Mouse (Mus musculus): Measurements from ENCODE around the gene Nid1. TPM values are rescaled to one million over a fixed set of nuclear protein-coding genes. Genes with fewer than 3 reads are reported as not detected.

Nid1 gene
- polyA plus RNA-seq, 1 experiment from 2014 or later: 44.8 TPM

DNA sequence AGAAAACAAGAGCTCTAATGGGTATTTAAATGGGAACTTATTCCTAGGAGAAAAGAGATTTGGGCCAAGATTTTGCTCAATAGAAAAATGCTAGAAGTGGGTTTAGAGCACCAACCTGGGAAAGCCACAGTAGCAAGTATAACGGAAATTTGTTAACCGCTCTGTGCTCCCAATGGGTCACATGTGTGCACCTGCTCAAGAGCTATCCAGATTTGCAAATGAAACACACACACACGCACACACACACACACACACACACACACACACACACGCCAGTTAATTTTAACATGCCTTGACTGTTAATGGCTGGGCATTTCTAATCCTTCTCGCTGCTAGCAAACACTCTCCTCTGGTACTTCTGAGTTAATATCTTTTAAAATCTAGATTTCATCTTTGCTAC is 83.1 kb downstream of the Nid1 start:
- no peaks in the 10 kb centered on the region for H3K9me3 ChIP-seq (ENCODE audit: control insufficient read depth, low read length)
- no peaks in the 10 kb centered on the region for H3K4me1 ChIP-seq (replicated peaks; ENCODE audit: control insufficient read depth, insufficient read depth, low read length)
- 96% methylated on average over 5 of the region's 5 CpGs for WGBS
- DNase-seq (ENCODE audit: low spot score): no peak
- no peaks in the 10 kb centered on the region for H3K36me3 ChIP-seq (ENCODE audit: control insufficient read depth, insufficient read depth, low read length)
- H3K27me3 ChIP-seq (ENCODE audit: control insufficient read depth, insufficient read depth, low read length): no peaks in the 10 kb centered on the region
- no peak overlapping the region for H3K27ac ChIP-seq (ENCODE audit: low read depth, low read length)
- no peak overlapping the region for H3K4me3 ChIP-seq (ENCODE audit: low read depth, low read length)
- no peak overlapping the region for H3K4me2 ChIP-seq (replicated peaks; ENCODE audit: low read depth, low read length)
- H3K9ac ChIP-seq (ENCODE audit: low read depth, low read length): no peak overlapping the region
- ATAC-seq (ENCODE audit: low FRiP score): no peak

DNA sequence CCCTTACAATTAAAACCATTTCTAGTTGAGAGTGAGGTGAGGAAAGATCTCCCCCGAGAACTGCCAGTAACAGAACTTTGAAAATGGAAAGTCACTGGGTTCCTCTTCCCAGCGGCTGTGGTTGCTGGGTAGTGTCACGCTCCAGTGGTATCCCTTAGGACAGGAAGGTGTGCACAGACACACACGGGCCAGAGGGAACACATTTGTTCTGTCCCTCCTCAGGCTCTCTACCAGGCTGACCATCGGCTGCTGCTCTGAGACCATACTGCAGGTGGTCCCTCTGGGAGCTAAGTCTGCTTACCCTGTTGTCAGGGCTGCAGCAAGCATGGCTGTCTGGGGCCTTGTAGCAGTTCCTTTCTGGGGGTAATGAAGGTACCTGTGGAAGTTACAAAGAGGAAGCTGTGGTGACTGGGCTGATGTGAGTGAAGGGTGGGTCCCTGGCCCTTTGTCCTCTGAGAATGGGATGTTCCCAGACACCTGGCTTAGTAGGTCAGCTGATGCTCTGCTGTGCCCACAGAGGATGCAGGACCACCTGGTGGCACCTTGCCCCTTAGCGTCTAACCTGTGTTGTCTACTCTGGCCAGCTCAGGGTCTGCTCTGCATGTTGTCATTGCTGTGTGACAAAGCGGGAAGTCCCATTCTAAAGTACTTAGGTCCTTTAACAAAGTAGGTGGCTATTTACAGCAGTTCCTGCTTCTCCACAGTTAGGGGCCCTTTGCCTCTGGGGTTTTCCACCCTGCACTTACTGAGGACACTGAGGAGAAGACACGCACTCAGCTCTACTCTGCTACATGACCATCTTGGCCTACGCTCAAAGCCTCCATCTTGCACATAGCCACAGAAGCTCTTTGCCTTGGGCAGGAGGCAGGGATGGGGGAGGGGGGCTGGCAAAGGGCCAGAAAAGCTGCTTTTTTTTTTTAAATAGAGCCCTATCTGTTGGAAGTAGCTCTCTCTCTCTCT is 86.6 kb downstream of the Nid1 start:
- no peak overlapping the region for H3K9ac ChIP-seq (ENCODE audit: low read depth, low read length)
- H3K4me2 ChIP-seq (replicated peaks; ENCODE audit: low read depth, low read length): no peak overlapping the region
- H3K4me3 ChIP-seq (ENCODE audit: low read depth, low read length): no peak overlapping the region
- no peaks in the 10 kb centered on the region for H3K4me1 ChIP-seq (replicated peaks; ENCODE audit: control insufficient read depth, insufficient read depth, low read length)
- DNase-seq (ENCODE audit: low spot score) (no peak), ATAC-seq (ENCODE audit: low FRiP score) (no peak)
- no peaks in the 10 kb centered on the region for H3K36me3 ChIP-seq (ENCODE audit: control insufficient read depth, insufficient read depth, low read length)
- WGBS: 88% methylated on average over 9 of the region's 9 CpGs
- no peak overlapping the region for H3K27ac ChIP-seq (ENCODE audit: low read depth, low read length)
- H3K9me3 ChIP-seq (ENCODE audit: control insufficient read depth, low read length): no peaks in the 10 kb centered on the region
- no peaks in the 10 kb centered on the region for H3K27me3 ChIP-seq (ENCODE audit: control insufficient read depth, insufficient read depth, low read length)

DNA sequence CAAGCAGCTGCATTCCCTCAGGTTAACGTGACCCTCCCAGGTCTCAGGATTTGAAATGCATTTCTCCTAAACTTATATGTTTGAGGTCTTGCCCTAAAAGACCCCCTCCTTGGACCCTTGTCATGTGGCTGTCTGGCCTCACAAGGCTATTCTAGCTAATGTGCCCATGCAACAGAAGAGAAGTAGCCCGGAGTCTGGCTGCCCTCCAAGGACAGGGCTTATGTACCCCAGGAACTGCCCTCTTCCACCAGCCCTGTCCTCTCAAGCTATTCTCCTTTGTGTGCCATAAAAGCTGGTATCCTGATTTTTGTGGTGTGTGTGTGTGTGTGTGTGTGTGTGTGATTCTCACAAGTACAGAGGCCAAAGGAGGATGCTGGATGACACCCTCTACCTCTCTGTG is 87.9 kb downstream of the Nid1 start:
- Histone ChIP-seq H3K9ac (ENCODE audit: low read depth, low read length) (no peak overlapping the region), H3K27ac (ENCODE audit: low read depth, low read length) (no peak overlapping the region), H3K9me3 (ENCODE audit: control insufficient read depth, low read length) (no peaks in the 10 kb centered on the region), H3K4me3 (ENCODE audit: low read depth, low read length) (no peak overlapping the region), H3K4me1 (replicated peaks; ENCODE audit: control insufficient read depth, insufficient read depth, low read length) (no peaks in the 10 kb centered on the region), H3K36me3 (ENCODE audit: control insufficient read depth, insufficient read depth, low read length) (no peaks in the 10 kb centered on the region), H3K27me3 (ENCODE audit: control insufficient read depth, insufficient read depth, low read length) (no peaks in the 10 kb centered on the region), H3K4me2 (replicated peaks; ENCODE audit: low read depth, low read length) (no peak overlapping the region)
- WGBS: 89% methylated on average over 2 of the region's 2 CpGs
- DNase-seq (ENCODE audit: low spot score) (no peak), ATAC-seq (ENCODE audit: low FRiP score) (no peak)

DNA sequence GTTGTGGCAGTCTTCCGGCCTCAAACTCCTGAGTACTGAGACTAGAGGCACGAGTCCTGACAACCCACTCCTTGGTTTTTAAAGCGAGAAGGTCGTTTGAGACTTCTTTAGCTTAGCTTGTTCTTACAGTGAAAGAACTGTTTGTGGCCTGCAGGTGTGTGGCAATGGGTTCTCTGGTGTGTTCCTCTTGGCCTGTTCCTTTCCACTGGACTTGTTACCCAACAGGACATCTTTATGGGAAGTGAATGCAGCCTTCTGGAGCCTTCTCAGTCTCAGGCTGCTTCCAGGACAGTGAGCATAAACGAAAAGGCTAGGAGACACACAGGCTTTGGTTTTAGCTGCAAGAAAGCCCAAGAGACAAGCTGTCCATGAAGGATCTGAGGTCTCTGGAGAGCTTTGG is 88.5 kb downstream of the Nid1 start:
- H3K27me3 ChIP-seq (ENCODE audit: control insufficient read depth, insufficient read depth, low read length): no peaks in the 10 kb centered on the region
- ATAC-seq (ENCODE audit: low FRiP score) (no peak), DNase-seq (ENCODE audit: low spot score) (no peak)
- no peaks in the 10 kb centered on the region for H3K36me3 ChIP-seq (ENCODE audit: control insufficient read depth, insufficient read depth, low read length)
- no peak overlapping the region for H3K9ac ChIP-seq (ENCODE audit: low read depth, low read length)
- no peaks in the 10 kb centered on the region for H3K4me1 ChIP-seq (replicated peaks; ENCODE audit: control insufficient read depth, insufficient read depth, low read length)
- no peak overlapping the region for H3K27ac ChIP-seq (ENCODE audit: low read depth, low read length)
- no peak overlapping the region for H3K4me3 ChIP-seq (ENCODE audit: low read depth, low read length)
- no peak overlapping the region for H3K4me2 ChIP-seq (replicated peaks; ENCODE audit: low read depth, low read length)
- 85% methylated on average over 5 of the region's 5 CpGs for WGBS
- H3K9me3 ChIP-seq (ENCODE audit: control insufficient read depth, low read length): no peaks in the 10 kb centered on the region

DNA sequence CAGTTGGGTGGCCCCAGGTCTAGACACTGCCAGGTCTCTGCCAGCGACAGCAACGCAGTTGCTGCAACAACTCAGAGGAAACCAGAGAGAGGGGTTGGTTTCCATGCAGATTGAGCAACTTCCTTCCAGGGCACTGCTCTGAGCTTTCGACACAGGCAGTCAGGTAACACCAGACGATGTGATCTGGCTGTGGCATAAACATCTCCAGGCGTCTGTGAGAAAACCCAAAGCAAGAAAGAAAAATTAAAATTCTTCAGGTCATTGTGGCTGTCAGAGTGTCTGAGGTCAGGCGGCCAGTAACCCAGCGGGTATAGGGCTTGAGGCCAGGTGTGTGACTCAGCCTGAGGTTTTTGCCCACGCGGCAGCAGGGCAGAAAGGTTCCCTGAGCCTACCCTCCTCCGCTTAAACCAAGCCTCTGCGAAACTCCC is 91.8 kb downstream of the Nid1 start:
- Histone ChIP-seq H3K4me2 (replicated peaks; ENCODE audit: low read depth, low read length) (no peak overlapping the region), H3K4me3 (ENCODE audit: low read depth, low read length) (no peak overlapping the region), H3K27me3 (ENCODE audit: control insufficient read depth, insufficient read depth, low read length) (no peaks in the 10 kb centered on the region), H3K4me1 (replicated peaks; ENCODE audit: control insufficient read depth, insufficient read depth, low read length) (no peaks in the 10 kb centered on the region), H3K9me3 (ENCODE audit: control insufficient read depth, low read length) (no peaks in the 10 kb centered on the region), H3K36me3 (ENCODE audit: control insufficient read depth, insufficient read depth, low read length) (no peaks in the 10 kb centered on the region), H3K9ac (ENCODE audit: low read depth, low read length) (no peak overlapping the region), H3K27ac (ENCODE audit: low read depth, low read length) (no peak overlapping the region)
- WGBS: 74% methylated on average over 11 of the region's 11 CpGs
- no peak for DNase-seq (ENCODE audit: low spot score)
- no peak for ATAC-seq (ENCODE audit: low FRiP score)

DNA sequence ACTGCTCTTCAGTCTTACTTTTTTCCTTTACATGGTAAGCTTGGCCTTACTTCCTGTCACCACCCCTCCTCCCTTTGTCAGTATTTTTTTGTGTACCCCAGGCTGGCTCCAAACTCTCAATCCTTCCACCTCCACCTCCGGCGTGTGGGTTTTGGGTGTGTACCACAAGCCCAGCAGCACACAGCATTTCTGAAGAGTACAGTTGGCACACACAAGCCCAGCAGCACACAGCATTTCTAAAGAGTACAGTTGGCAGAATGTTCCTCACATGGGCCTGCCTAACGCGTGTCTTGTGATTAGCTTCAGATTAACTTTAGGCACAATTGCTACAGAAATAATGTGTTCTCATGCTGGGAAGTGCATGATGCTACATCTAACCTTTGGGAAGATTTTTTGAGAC is 93.6 kb downstream of the Nid1 start:
- H3K36me3 ChIP-seq (ENCODE audit: control insufficient read depth, insufficient read depth, low read length): no peaks in the 10 kb centered on the region
- no peak overlapping the region for H3K27ac ChIP-seq (ENCODE audit: low read depth, low read length)
- no peaks in the 10 kb centered on the region for H3K9me3 ChIP-seq (ENCODE audit: control insufficient read depth, low read length)
- H3K4me1 ChIP-seq (replicated peaks; ENCODE audit: control insufficient read depth, insufficient read depth, low read length): no peaks in the 10 kb centered on the region
- no peaks in the 10 kb centered on the region for H3K27me3 ChIP-seq (ENCODE audit: control insufficient read depth, insufficient read depth, low read length)
- WGBS: 97% methylated on average over 4 of the region's 4 CpGs
- H3K4me3 ChIP-seq (ENCODE audit: low read depth, low read length): no peak overlapping the region
- ATAC-seq (ENCODE audit: low FRiP score): no peak
- no peak overlapping the region for H3K9ac ChIP-seq (ENCODE audit: low read depth, low read length)
- H3K4me2 ChIP-seq (replicated peaks; ENCODE audit: low read depth, low read length): no peak overlapping the region
- no peak for DNase-seq (ENCODE audit: low spot score)

DNA sequence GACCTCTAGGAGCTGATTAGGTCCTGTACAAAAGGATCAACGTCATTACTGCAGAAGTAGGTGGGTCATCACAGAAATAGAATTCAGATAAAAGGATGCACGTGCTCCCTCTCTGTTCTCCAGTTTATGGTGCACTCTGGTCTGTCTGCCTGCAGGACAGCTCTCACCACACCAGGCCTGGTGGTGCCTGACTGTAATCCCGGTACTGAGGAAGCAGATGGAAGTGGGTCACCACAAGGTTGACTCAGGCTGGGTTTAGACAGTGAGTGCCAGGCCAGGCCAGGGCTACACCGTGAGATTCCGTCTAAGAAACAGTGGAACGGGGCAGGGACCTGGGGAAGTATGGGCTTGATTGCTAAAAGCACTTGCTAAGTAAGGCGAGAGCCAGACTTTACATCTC is 94.6 kb downstream of the Nid1 start:
- Histone ChIP-seq H3K9ac (ENCODE audit: low read depth, low read length) (no peak overlapping the region), H3K27ac (ENCODE audit: low read depth, low read length) (no peak overlapping the region), H3K36me3 (ENCODE audit: control insufficient read depth, insufficient read depth, low read length) (no peaks in the 10 kb centered on the region), H3K27me3 (ENCODE audit: control insufficient read depth, insufficient read depth, low read length) (no peaks in the 10 kb centered on the region), H3K4me3 (ENCODE audit: low read depth, low read length) (no peak overlapping the region), H3K4me2 (replicated peaks; ENCODE audit: low read depth, low read length) (no peak overlapping the region), H3K4me1 (replicated peaks; ENCODE audit: control insufficient read depth, insufficient read depth, low read length) (no peaks in the 10 kb centered on the region), H3K9me3 (ENCODE audit: control insufficient read depth, low read length) (no peaks in the 10 kb centered on the region)
- ATAC-seq (ENCODE audit: low FRiP score) (no peak), DNase-seq (ENCODE audit: low spot score) (no peak)
- 87% methylated on average over 7 of the region's 7 CpGs for WGBS

DNA sequence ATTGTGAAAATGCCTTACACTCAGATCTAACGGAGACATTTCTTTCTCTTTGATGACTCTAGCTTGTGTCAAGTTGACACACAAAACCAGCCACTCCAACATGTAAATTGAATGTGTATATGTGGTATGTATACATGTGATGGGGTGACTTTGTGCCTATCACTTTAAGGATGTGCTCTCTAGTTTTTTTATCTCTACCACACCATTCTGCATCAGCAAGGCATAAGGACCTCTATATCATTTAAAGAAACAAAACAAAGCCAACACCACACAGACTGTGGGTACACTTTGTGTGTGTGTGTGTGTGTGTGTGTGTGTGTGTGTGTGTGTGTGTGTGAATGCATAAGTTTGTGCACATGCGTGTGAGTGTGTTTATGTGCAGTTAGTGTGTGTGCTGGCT is 99.2 kb downstream of the Nid1 start:
- H3K27ac ChIP-seq (ENCODE audit: low read depth, low read length): no peak overlapping the region
- WGBS: 84% methylated on average over 2 of the region's 2 CpGs
- H3K9ac ChIP-seq (ENCODE audit: low read depth, low read length): no peak overlapping the region
- ATAC-seq (ENCODE audit: low FRiP score): no peak
- no peak overlapping the region for H3K4me2 ChIP-seq (replicated peaks; ENCODE audit: low read depth, low read length)
- H3K4me3 ChIP-seq (ENCODE audit: low read depth, low read length): no peak overlapping the region
- no peaks in the 10 kb centered on the region for H3K4me1 ChIP-seq (replicated peaks; ENCODE audit: control insufficient read depth, insufficient read depth, low read length)
- no peaks in the 10 kb centered on the region for H3K9me3 ChIP-seq (ENCODE audit: control insufficient read depth, low read length)
- no peaks in the 10 kb centered on the region for H3K27me3 ChIP-seq (ENCODE audit: control insufficient read depth, insufficient read depth, low read length)
- H3K36me3 ChIP-seq (ENCODE audit: control insufficient read depth, insufficient read depth, low read length): no peaks in the 10 kb centered on the region
- DNase-seq (ENCODE audit: low spot score): no peak

Data from hindbrain, embryonic 11.5 days (tissue).